Mouse (Mus musculus) heart, embryonic 15.5 days (tissue): Measurements from ENCODE around the gene Mtpn. TPM values are rescaled to one million over a fixed set of nuclear protein-coding genes. Genes with fewer than 3 reads are reported as not detected.

Experiments used
- ATAC-seq: fragments of 200-750 bp; cut with Nextera tagmentation; replicated peaks from 2 replicates; pipeline ENCODE4 v1.8.0; 2017; ENCODE audit warnings: low read depth, moderate TSS enrichment; ENCODE audit not compliant: insufficient number of reproducible peaks, insufficient read depth, low FRiP score
- H3K27ac ChIP-seq: fragments of 300-500 bp; sonication (generic); 2 replicates; pipeline ENCODE4 v1.5.1; 2015; ENCODE audit warnings: mild to moderate bottlenecking, inconsistent platforms
- H3K27me3 ChIP-seq: fragments of 300-500 bp; sonication (generic); 2 replicates; pipeline ENCODE4 v1.6.1; 2015; ENCODE audit warnings: inconsistent platforms
- H3K36me3 ChIP-seq: fragments of 300-500 bp; sonication (generic); 2 replicates; pipeline ENCODE4 v1.6.1; 2015; ENCODE audit warnings: mild to moderate bottlenecking, inconsistent platforms
- H3K4me1 ChIP-seq: fragments of 300-500 bp; sonication (generic); replicated peaks from 2 replicates; pipeline ENCODE4 v1.6.1; 2015; ENCODE audit warnings: inconsistent platforms
- H3K4me2 ChIP-seq: fragments of 300-500 bp; sonication (generic); 2 replicates; pipeline ENCODE4 v1.6.1; 2015; ENCODE audit warnings: inconsistent platforms, mild to moderate bottlenecking, moderate library complexity
- H3K4me3 ChIP-seq: fragments of 300-500 bp; sonication (generic); 2 replicates; pipeline ENCODE4 v1.5.1; 2015; ENCODE audit warnings: mild to moderate bottlenecking, inconsistent platforms
- H3K9ac ChIP-seq: fragments of 300-500 bp; sonication (generic); 2 replicates; pipeline ENCODE4 v1.6.1; 2015; ENCODE audit warnings: mild to moderate bottlenecking, inconsistent platforms
- H3K9me3 ChIP-seq: fragments of 300-500 bp; sonication (generic); replicated peaks from 2 replicates; pipeline ENCODE4 v1.6.1; 2016; ENCODE audit warnings: inconsistent platforms
- WGBS: fragments of 180-500 bp; shearing (Covaris S2); methylation state at CpG from one replicate; pipeline ENCODE4 v1.1.7; 2015; ENCODE audit warnings: mixed read lengths; 5-methylcytosine and 5-hydroxymethylcytosine counted together
- polyA plus RNA-seq: library from polyadenylated mRNA; unstranded; fragments of >200 nt; fragmentation: Nextera tagmentation; extraction: Ambion mirVana; gene quantifications from 2 replicates; pipeline ENCODE4 v1.2.1, GENCODE M21; 2015

Mtpn gene
- polyA plus RNA-seq = 81.1 and 98.9 TPM in 2 replicates

GRCm38 (mm10) chr6:35539304-35540009, at the start of gene Mtpn:
Gene Mtpn (minus strand): TSS chr6:35539888.
- H3K27ac ChIP-seq = peak within 1 kb of the TSS; percentile 82
- WGBS = 0% methylated on average over 61 of the region's 61 CpGs
- peak within 1 kb of the TSS; percentile 87 for H3K4me3 ChIP-seq
- peaks cover 12% of the 10 kb centered on the region; the same call in 1 of the 2 replicates for H3K4me1 ChIP-seq
- no peaks in the 10 kb centered on the region for H3K36me3 ChIP-seq
- H3K9me3 ChIP-seq = no peaks in the 10 kb centered on the region
- peak within 1 kb of the TSS; percentile 93 for H3K9ac ChIP-seq
- peak; percentile 99 for ATAC-seq
- peak within 1 kb of the TSS; percentile 78 for H3K4me2 ChIP-seq
- no peaks in the 10 kb centered on the region for H3K27me3 ChIP-seq

DNA sequence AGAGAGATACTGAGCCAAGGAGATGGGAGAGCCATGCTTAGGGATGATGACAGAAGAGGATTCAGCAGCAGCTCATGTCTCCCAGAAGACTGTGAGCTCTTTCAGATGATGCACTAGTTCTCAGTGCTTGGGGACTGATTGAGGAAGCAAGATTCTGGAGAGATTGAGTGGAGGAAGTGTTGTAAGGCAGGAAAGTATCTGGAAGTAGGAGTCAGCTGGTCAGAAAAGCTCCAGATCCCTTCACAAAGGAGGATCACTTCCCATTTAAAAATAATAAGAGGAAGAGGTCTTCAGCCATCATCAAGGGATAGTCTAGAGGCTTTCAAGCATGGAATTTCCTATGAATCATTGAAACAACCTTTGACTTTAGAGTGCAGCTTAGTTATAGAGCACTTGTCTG, 29.0 kb upstream of the Mtpn start:
- no peaks in the 10 kb centered on the region for H3K9me3 ChIP-seq
- no peak for ATAC-seq
- no peaks in the 10 kb centered on the region for H3K27me3 ChIP-seq
- no peak overlapping the region for H3K4me3 ChIP-seq
- H3K4me2 ChIP-seq = no peak overlapping the region
- H3K27ac ChIP-seq = no peak overlapping the region
- no peaks in the 10 kb centered on the region for H3K4me1 ChIP-seq
- H3K9ac ChIP-seq = no peak overlapping the region
- no peaks in the 10 kb centered on the region for H3K36me3 ChIP-seq

GRCm38 (mm10) chr6:35567755-35568154, 28.1 kb upstream of the Mtpn start:
- Histone ChIP-seq H3K4me2 (no peak overlapping the region), H3K9ac (no peak overlapping the region), H3K9me3 (no peaks in the 10 kb centered on the region), H3K4me1 (no peaks in the 10 kb centered on the region), H3K27ac (no peak overlapping the region), H3K27me3 (no peaks in the 10 kb centered on the region), H3K36me3 (no peaks in the 10 kb centered on the region), H3K4me3 (no peak overlapping the region)
- no peak for ATAC-seq

DNA sequence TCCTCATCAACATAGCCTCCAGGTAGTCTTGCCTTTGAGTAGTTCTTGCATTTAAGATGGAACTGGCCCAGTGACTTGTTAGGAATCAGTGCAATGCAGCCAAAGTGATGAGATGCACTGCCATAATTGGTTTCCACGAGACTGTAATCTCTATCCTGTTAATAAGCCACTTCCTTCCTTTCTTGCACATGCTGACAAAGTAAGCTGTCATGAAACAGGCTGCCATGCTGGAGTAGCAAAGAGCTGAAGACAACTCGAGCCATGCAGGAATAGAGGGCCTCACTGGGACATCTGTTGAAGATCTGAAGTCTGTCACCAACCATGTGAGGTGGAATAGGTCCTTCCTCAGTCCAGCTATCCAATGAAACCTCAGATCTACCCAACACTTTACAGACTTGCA, 20.3 kb upstream of the Mtpn start:
- H3K36me3 ChIP-seq = no peaks in the 10 kb centered on the region
- H3K9ac ChIP-seq = no peak overlapping the region
- no peaks in the 10 kb centered on the region for H3K4me1 ChIP-seq
- H3K27ac ChIP-seq = no peak overlapping the region
- no peak overlapping the region for H3K4me3 ChIP-seq
- ATAC-seq = no peak
- H3K9me3 ChIP-seq = no peaks in the 10 kb centered on the region
- WGBS = 36% methylated on average over 2 of the region's 2 CpGs
- H3K4me2 ChIP-seq = no peak overlapping the region
- H3K27me3 ChIP-seq = no peaks in the 10 kb centered on the region

- Histone ChIP-seq H3K4me3 (no peak overlapping the region), H3K4me2 (no peak overlapping the region), H3K9me3 (no peaks in the 10 kb centered on the region), H3K36me3 (no peaks in the 10 kb centered on the region), H3K27me3 (no peaks in the 10 kb centered on the region), H3K9ac (no peak overlapping the region), H3K4me1 (no peaks in the 10 kb centered on the region), H3K27ac (no peak overlapping the region)
- ATAC-seq = no peak
These were observed 4.7 kb upstream of the Mtpn start for GRCm38 (mm10) chr6:35544352-35544751.

DNA sequence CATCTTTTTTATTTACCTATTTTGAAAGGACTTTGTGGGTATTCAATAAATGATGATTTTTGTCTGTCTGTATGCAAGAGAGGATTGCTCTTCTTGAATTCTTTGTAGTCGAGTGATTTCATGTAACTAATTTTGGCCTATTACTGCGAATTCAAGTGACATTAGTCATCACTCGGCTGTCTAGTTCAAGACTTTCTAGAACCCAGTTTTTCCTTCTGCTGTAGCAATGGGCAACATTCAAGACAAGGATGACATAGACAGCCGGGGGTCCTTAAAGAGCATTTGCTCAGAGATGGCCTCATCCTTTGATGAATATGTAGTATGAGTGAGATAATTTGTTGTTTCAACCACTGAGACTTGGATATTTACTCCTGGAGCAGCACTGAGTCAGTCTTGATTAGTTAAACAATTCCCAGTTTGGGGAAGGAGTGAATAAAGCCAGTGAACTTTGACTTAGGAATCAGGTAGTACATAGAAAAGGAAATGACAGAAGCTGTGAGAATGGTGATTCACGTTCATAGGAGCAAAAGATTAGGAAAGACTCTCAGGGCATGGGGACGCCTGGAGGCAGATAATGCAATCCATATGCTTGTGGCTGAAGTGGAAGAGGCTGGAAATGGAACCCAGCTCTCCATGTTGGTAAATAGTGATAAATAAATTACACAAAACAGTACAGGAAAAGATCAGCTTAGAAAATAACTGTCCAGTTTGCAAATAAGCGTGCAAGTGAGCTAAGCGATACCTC, 3.1 kb upstream of the Mtpn start:
- 67% methylated on average over 8 of the region's 8 CpGs for WGBS
- peaks cover 9% of the 10 kb centered on the region; the same call in 1 of the 2 replicates for H3K4me1 ChIP-seq
- no peak overlapping the region for H3K4me3 ChIP-seq
- no peaks in the 10 kb centered on the region for H3K27me3 ChIP-seq
- no peaks in the 10 kb centered on the region for H3K9me3 ChIP-seq
- no peak overlapping the region for H3K4me2 ChIP-seq
- H3K27ac ChIP-seq = no peak overlapping the region
- ATAC-seq = no peak
- no peak overlapping the region for H3K9ac ChIP-seq
- H3K36me3 ChIP-seq = no peaks in the 10 kb centered on the region

- Histone ChIP-seq H3K27ac (no peak overlapping the region), H3K9ac (no peak overlapping the region), H3K36me3 (no peaks in the 10 kb centered on the region), H3K27me3 (no peaks in the 10 kb centered on the region), H3K4me2 (no peak overlapping the region), H3K9me3 (no peaks in the 10 kb centered on the region), H3K4me1 (peaks cover 12% of the 10 kb centered on the region; the same call in 1 of the 2 replicates), H3K4me3 (no peak overlapping the region)
- no peak for ATAC-seq
- WGBS = 89% methylated on average over 9 of the region's 9 CpGs
These were observed 689 bp upstream of the Mtpn start for GRCm38 (mm10) chr6:35540377-35540776.

- Histone ChIP-seq H3K4me3 (peak overlapping the region; percentile 87), H3K4me1 (peaks cover 12% of the 10 kb centered on the region; the same call in 1 of the 2 replicates), H3K9me3 (no peaks in the 10 kb centered on the region), H3K27me3 (no peaks in the 10 kb centered on the region), H3K36me3 (no peaks in the 10 kb centered on the region), H3K27ac (peak overlapping the region; percentile 82), H3K9ac (peak overlapping the region; percentile 93), H3K4me2 (peak overlapping the region; percentile 78)
- 3% methylated on average over 21 of the region's 21 CpGs for WGBS
- ATAC-seq = no peak
These were observed 858 bp downstream of the Mtpn start for GRCm38 (mm10) chr6:35538757-35539303.

- no peak overlapping the region for H3K9ac ChIP-seq
- no peak overlapping the region for H3K4me3 ChIP-seq
- no peaks in the 10 kb centered on the region for H3K27me3 ChIP-seq
- H3K27ac ChIP-seq = no peak overlapping the region
- ATAC-seq = no peak
- H3K36me3 ChIP-seq = no peaks in the 10 kb centered on the region
- no peaks in the 10 kb centered on the region for H3K9me3 ChIP-seq
- WGBS = 83% methylated on average over 7 of the region's 7 CpGs
- H3K4me2 ChIP-seq = no peak overlapping the region
- peaks cover 12% of the 10 kb centered on the region; the same call in 1 of the 2 replicates for H3K4me1 ChIP-seq
These were observed 3.7 kb downstream of the Mtpn start for GRCm38 (mm10) chr6:35536021-35536420.

GRCm38 (mm10) chr6:35513362-35513761, 26.3 kb downstream of the Mtpn start:
- Histone ChIP-seq H3K27ac (no peak overlapping the region), H3K27me3 (no peaks in the 10 kb centered on the region), H3K9me3 (no peaks in the 10 kb centered on the region), H3K9ac (no peak overlapping the region), H3K36me3 (peaks cover 11% of the 10 kb centered on the region), H3K4me2 (no peak overlapping the region), H3K4me1 (no peaks in the 10 kb centered on the region), H3K4me3 (no peak overlapping the region)
- ATAC-seq = no peak

- no peaks in the 10 kb centered on the region for H3K9me3 ChIP-seq
- 90% methylated on average over 2 of the region's 2 CpGs for WGBS
- H3K27ac ChIP-seq = no peak overlapping the region
- no peak overlapping the region for H3K4me2 ChIP-seq
- no peaks in the 10 kb centered on the region for H3K36me3 ChIP-seq
- H3K27me3 ChIP-seq = no peaks in the 10 kb centered on the region
- H3K9ac ChIP-seq = no peak overlapping the region
- no peak for ATAC-seq
- H3K4me3 ChIP-seq = no peak overlapping the region
- H3K4me1 ChIP-seq = no peaks in the 10 kb centered on the region
These were observed 34.9 kb downstream of the Mtpn start for GRCm38 (mm10) chr6:35504781-35505180.
